26 mouse cellular contexts compared by ENCODE assay signal in genomic region chr7:130510243-130510642, GRCm38 (mm10). TPM values are rescaled to one million over a fixed set of nuclear protein-coding genes. Genes with fewer than 3 reads are reported as not detected.
DNase-seq lines count a peak whose midpoint lies in the region; ATAC-seq and TF ChIP-seq lines count a peak whose summit lies in the region.
"Had no signal": no experiment of that assay in that cellular context is flagged by ENCODE, and none has a peak within 500 bp of the region (broad histone marks: within the 10 kb centered on the region; RNA-seq: fewer than 3 reads in every experiment).

No protein-coding gene starts in this region.

- TF ChIP-seq CTCF in G1E (IDR thresholded peaks at IDR 0.05; ENCODE audit: low read depth, low read length) = no peak
- TF ChIP-seq CTCF in liver, postnatal 0 days (IDR thresholded peaks at IDR 0.05; ENCODE audit: low read depth) = no peak

- no peak overlapping the region for H3K9ac ChIP-seq in liver, postnatal 0 days (replicated peaks)
- H3K9ac ChIP-seq: embryonic facial prominence, embryonic 13.5 days; embryonic facial prominence, embryonic 15.5 days; forebrain, embryonic 12.5 days; forebrain, postnatal 0 days had no signal

- DNase-seq in 416B (ENCODE audit: low read depth) = peak; percentile 37
- no peak for DNase-seq in G1E (ENCODE audit: low spot score)
- no peak for DNase-seq in liver, postnatal 0 days
- DNase-seq in left cerebral cortex, adult 8-10 months (ENCODE audit: low spot score in 2 of 2) = no peak
- no peak for DNase-seq in urinary bladder, postnatal 25 days (ENCODE audit: low spot score)
- no peak for DNase-seq in frontal cortex, postnatal 25 days (ENCODE audit: low spot score in 2 of 2)
- DNase-seq: adrenal gland, adult 8-10 months; adrenal gland, postnatal 14 days; adrenal gland, postnatal 36 days; cerebellum, adult 11 months; cerebellum, adult 18-20 months; cerebellum, adult 8-10 months; cerebellum, adult 9-11 months; cerebellum, postnatal 14 days; cerebellum, postnatal 36 days; embryo, embryonic 11 days; forebrain, postnatal 0 days had no signal

- WGBS in liver, postnatal 0 days (ENCODE audit: insufficient replicate concordance) = 68% methylated on average over 5 of the region's 5 CpGs

- H3K36me3 ChIP-seq in G1E (replicated peaks) = peaks cover 65% of the 10 kb centered on the region
- peaks cover 85% of the 10 kb centered on the region for H3K36me3 ChIP-seq in megakaryocyte, embryonic 14.5 days (replicated peaks; ENCODE audit: low read length)
- H3K36me3 ChIP-seq in liver, postnatal 0 days (replicated peaks; ENCODE audit: insufficient read depth, low read length) = peaks cover 42% of the 10 kb centered on the region

- no peaks in the 10 kb centered on the region for H3K9me3 ChIP-seq in G1E (replicated peaks)
- no peaks in the 10 kb centered on the region for H3K9me3 ChIP-seq in megakaryocyte, embryonic 14.5 days
- H3K9me3 ChIP-seq in liver, postnatal 0 days (ENCODE audit: low read length) = no peaks in the 10 kb centered on the region
- H3K9me3 ChIP-seq: embryonic facial prominence, embryonic 13.5 days; embryonic facial prominence, embryonic 15.5 days; forebrain, embryonic 10.5 days; forebrain, embryonic 12.5 days had no signal

- no peaks in the 10 kb centered on the region for H3K27me3 ChIP-seq in G1E (ENCODE audit: insufficient read depth, low read length)
- H3K27me3 ChIP-seq in megakaryocyte, embryonic 14.5 days (replicated peaks) = no peaks in the 10 kb centered on the region
- no peaks in the 10 kb centered on the region for H3K27me3 ChIP-seq in liver, postnatal 0 days (ENCODE audit: insufficient read depth, low read length)
- H3K27me3 ChIP-seq: embryonic facial prominence, embryonic 13.5 days; embryonic facial prominence, embryonic 15.5 days; forebrain, embryonic 12.5 days had no signal

- peaks cover 6% of the 10 kb centered on the region for H3K4me1 ChIP-seq in G1E (ENCODE audit: insufficient read depth, low read depth, low read length)
- H3K4me1 ChIP-seq in megakaryocyte, embryonic 14.5 days = peaks cover 33% of the 10 kb centered on the region
- no peaks in the 10 kb centered on the region for H3K4me1 ChIP-seq in liver, postnatal 0 days (ENCODE audit: insufficient read depth)
- H3K4me1 ChIP-seq: embryonic facial prominence, embryonic 13.5 days; embryonic facial prominence, embryonic 15.5 days; forebrain, embryonic 10.5 days; forebrain, embryonic 12.5 days had no signal

- no peak overlapping the region for H3K4me3 ChIP-seq in G1E (ENCODE audit: low read depth, low read length)
- peak overlapping the region; percentile 59 for H3K4me3 ChIP-seq in megakaryocyte, embryonic 14.5 days (replicated peaks)
- H3K4me3 ChIP-seq in liver, postnatal 0 days (ENCODE audit: low read depth, low read length) = no peak overlapping the region
- H3K4me3 ChIP-seq: embryonic facial prominence, embryonic 13.5 days; embryonic facial prominence, embryonic 15.5 days; erythroblast, embryonic 14.5 days; forebrain, embryonic 10.5 days; forebrain, embryonic 12.5 days had no signal

- no peak overlapping the region for H3K4me2 ChIP-seq in liver, postnatal 0 days (ENCODE audit: low read depth, low read length)
- H3K4me2 ChIP-seq: embryonic facial prominence, embryonic 13.5 days; embryonic facial prominence, embryonic 15.5 days; forebrain, embryonic 12.5 days had no signal

- TF ChIP-seq EP300 in liver, postnatal 0 days (IDR thresholded peaks at IDR 0.05; ENCODE audit: low read depth) = no peak

- ATAC-seq in G1E (ENCODE audit: extremely low read depth, insufficient number of reproducible peaks, low FRiP score, poor library complexity, severe bottlenecking) = peak; percentile 86
- peak; percentile 30; the same call in 1 of the 2 replicates for ATAC-seq in granulocyte monocyte progenitor cell, adult 5-6 weeks (replicated peaks; ENCODE audit: poor library complexity, severe bottlenecking)
- no peak for ATAC-seq in liver, postnatal 0 days
- ATAC-seq: activated CD4-positive, CD25-positive, alpha-beta regulatory T cell, adult 4 months; forebrain, embryonic 14.5 days; forebrain, postnatal 0 days had no signal

- no peak overlapping the region for H3K27ac ChIP-seq in liver, postnatal 0 days (ENCODE audit: low read depth)
- H3K27ac ChIP-seq: embryonic facial prominence, embryonic 13.5 days; embryonic facial prominence, embryonic 15.5 days; forebrain, embryonic 10.5 days; forebrain, embryonic 12.5 days had no signal

RNA-seq across cellular contexts. Expression of gene Ate1, which starts 9.9 kb away (rescaled TPM):
- total RNA-seq in G1E (2014; fragmentation: Nextera tagmentation) = 32.2 and 37.5 TPM in 2 replicates
- total RNA-seq in G1E (2017) = 41.4 and 49.9 TPM in 2 replicates
- polyA plus RNA-seq in G1E (2012) = 3.5 and 5.2 TPM in 2 replicates
- 13.2 and 41.4 TPM in 2 replicates for total RNA-seq in granulocyte monocyte progenitor cell, adult 5-6 weeks (2014; fragmentation: Nextera tagmentation)
- total RNA-seq in granulocyte monocyte progenitor cell, adult 5-6 weeks (2017) = 46.0 and 64.1 TPM in 2 replicates
- 2.4 and 2.8 TPM in 2 replicates for polyA plus RNA-seq in megakaryocyte, embryonic 14.5 days (2012; ENCODE audit: insufficient read depth, low replicate concordance)
- polyA plus RNA-seq in liver, postnatal 0 days (2015; fragmentation: Nextera tagmentation; extraction: Ambion mirVana) = 21.2 and 25.1 TPM in 2 replicates
- 10 to 100 TPM; 64.4 to 83.5 (median 67.3) TPM for total RNA-seq in left cerebral cortex, adult 8-10 months (2022)
